Mouse (Mus musculus): ENCODE measurements at regions not wholly inside any gene's neighbourhood (a gene's known extent, or its start where the extent isn't known, plus 50 kb on each side); places are given as distances from the start of the nearest gene placed in this dataset.

- WGBS = 64% methylated on average over 2 of the region's 2 CpGs
- H3K27ac ChIP-seq (replicated peaks) = no peak overlapping the region
- no peaks in the 10 kb centered on the region for H3K9me3 ChIP-seq (ENCODE audit: control insufficient read depth, low read length)
- no peaks in the 10 kb centered on the region for H3K27me3 ChIP-seq (ENCODE audit: control insufficient read depth, insufficient read depth, low read length)
- TF ChIP-seq CTCF (IDR thresholded peaks at IDR 0.05; ENCODE audit: low read depth) (no peak), EP300 (optimal IDR thresholded peaks at IDR 0.05) (no peak)
- no peaks in the 10 kb centered on the region for H3K4me1 ChIP-seq (replicated peaks; ENCODE audit: control insufficient read depth, insufficient read depth)
- H3K4me2 ChIP-seq (replicated peaks; ENCODE audit: low read depth) = no peak overlapping the region
- no peaks in the 10 kb centered on the region for H3K36me3 ChIP-seq (ENCODE audit: control insufficient read depth, insufficient read depth, low read length)
- H3K9ac ChIP-seq (ENCODE audit: low read length) = no peak overlapping the region
- no peak for ATAC-seq (ENCODE audit: low FRiP score, low TSS enrichment)
- no peak overlapping the region for H3K4me3 ChIP-seq (ENCODE audit: low read depth, low read length)
- DNase-seq (ENCODE audit: low spot score) = no peak
Measured at GRCm38 (mm10) chr4:4521757-4522156, 271.4 kb downstream of the Impad1 start.

- no peak overlapping the region for H3K9ac ChIP-seq (ENCODE audit: low read length)
- WGBS = 80% methylated on average over 2 of the region's 2 CpGs
- ATAC-seq (ENCODE audit: low FRiP score, low TSS enrichment) (no peak), DNase-seq (ENCODE audit: low spot score) (no peak)
- no peak overlapping the region for H3K4me3 ChIP-seq (ENCODE audit: low read depth, low read length)
- no peaks in the 10 kb centered on the region for H3K9me3 ChIP-seq (ENCODE audit: control insufficient read depth, low read length)
- no peaks in the 10 kb centered on the region for H3K4me1 ChIP-seq (replicated peaks; ENCODE audit: control insufficient read depth, insufficient read depth)
- H3K27ac ChIP-seq (replicated peaks) = no peak overlapping the region
- TF ChIP-seq CTCF (IDR thresholded peaks at IDR 0.05; ENCODE audit: low read depth) (no peak), EP300 (optimal IDR thresholded peaks at IDR 0.05) (no peak)
- no peaks in the 10 kb centered on the region for H3K36me3 ChIP-seq (ENCODE audit: control insufficient read depth, insufficient read depth, low read length)
- no peaks in the 10 kb centered on the region for H3K27me3 ChIP-seq (ENCODE audit: control insufficient read depth, insufficient read depth, low read length)
- H3K4me2 ChIP-seq (replicated peaks; ENCODE audit: low read depth) = no peak overlapping the region
Measured at GRCm38 (mm10) chr4:4518741-4519140, 274.4 kb downstream of the Impad1 start.

- no peak overlapping the region for H3K4me3 ChIP-seq (ENCODE audit: low read depth, low read length)
- ATAC-seq (ENCODE audit: low FRiP score, low TSS enrichment) (no peak), DNase-seq (ENCODE audit: low spot score) (no peak)
- no peaks in the 10 kb centered on the region for H3K9me3 ChIP-seq (ENCODE audit: control insufficient read depth, low read length)
- no peak overlapping the region for H3K27ac ChIP-seq (replicated peaks)
- H3K27me3 ChIP-seq (ENCODE audit: control insufficient read depth, insufficient read depth, low read length) = no peaks in the 10 kb centered on the region
- no peak overlapping the region for H3K9ac ChIP-seq (ENCODE audit: low read length)
- no peak overlapping the region for H3K4me2 ChIP-seq (replicated peaks; ENCODE audit: low read depth)
- TF ChIP-seq EP300 (optimal IDR thresholded peaks at IDR 0.05) = no peak
- TF ChIP-seq CTCF (IDR thresholded peaks at IDR 0.05; ENCODE audit: low read depth) = no peak
- H3K36me3 ChIP-seq (ENCODE audit: control insufficient read depth, insufficient read depth, low read length) = no peaks in the 10 kb centered on the region
- no peaks in the 10 kb centered on the region for H3K4me1 ChIP-seq (replicated peaks; ENCODE audit: control insufficient read depth, insufficient read depth)
Measured at GRCm38 (mm10) chr4:4513351-4513750, 279.8 kb downstream of the Impad1 start.

GRCm38 (mm10) chr4:4510180-4510920 is 282.8 kb downstream of the Impad1 start:
- TF ChIP-seq CTCF (IDR thresholded peaks at IDR 0.05; ENCODE audit: low read depth) (no peak), EP300 (optimal IDR thresholded peaks at IDR 0.05) (no peak)
- Histone ChIP-seq H3K4me1 (replicated peaks; ENCODE audit: control insufficient read depth, insufficient read depth) (no peaks in the 10 kb centered on the region), H3K36me3 (ENCODE audit: control insufficient read depth, insufficient read depth, low read length) (no peaks in the 10 kb centered on the region), H3K4me2 (replicated peaks; ENCODE audit: low read depth) (no peak overlapping the region), H3K4me3 (ENCODE audit: low read depth, low read length) (no peak overlapping the region), H3K27ac (replicated peaks) (no peak overlapping the region), H3K9me3 (ENCODE audit: control insufficient read depth, low read length) (no peaks in the 10 kb centered on the region), H3K9ac (ENCODE audit: low read length) (no peak overlapping the region), H3K27me3 (ENCODE audit: control insufficient read depth, insufficient read depth, low read length) (no peaks in the 10 kb centered on the region)
- 56% methylated on average over 2 of the region's 2 CpGs for WGBS
- no peak for DNase-seq (ENCODE audit: low spot score)
- no peak for ATAC-seq (ENCODE audit: low FRiP score, low TSS enrichment)

GRCm38 (mm10) chr4:4509296-4509695 is 283.9 kb downstream of the Impad1 start:
- H3K27me3 ChIP-seq (ENCODE audit: control insufficient read depth, insufficient read depth, low read length) = no peaks in the 10 kb centered on the region
- H3K9me3 ChIP-seq (ENCODE audit: control insufficient read depth, low read length) = no peaks in the 10 kb centered on the region
- no peak overlapping the region for H3K9ac ChIP-seq (ENCODE audit: low read length)
- H3K36me3 ChIP-seq (ENCODE audit: control insufficient read depth, insufficient read depth, low read length) = no peaks in the 10 kb centered on the region
- no peak overlapping the region for H3K4me3 ChIP-seq (ENCODE audit: low read depth, low read length)
- no peak overlapping the region for H3K27ac ChIP-seq (replicated peaks)
- no peak for DNase-seq (ENCODE audit: low spot score)
- ATAC-seq (ENCODE audit: low FRiP score, low TSS enrichment) = no peak
- no peak overlapping the region for H3K4me2 ChIP-seq (replicated peaks; ENCODE audit: low read depth)
- TF ChIP-seq CTCF (IDR thresholded peaks at IDR 0.05; ENCODE audit: low read depth) = no peak
- TF ChIP-seq EP300 (optimal IDR thresholded peaks at IDR 0.05) = no peak
- H3K4me1 ChIP-seq (replicated peaks; ENCODE audit: control insufficient read depth, insufficient read depth) = no peaks in the 10 kb centered on the region
- 64% methylated on average over 3 of the region's 3 CpGs for WGBS

GRCm38 (mm10) chr4:4497199-4497598 is 296.0 kb downstream of the Impad1 start:
- 59% methylated on average over 1 of the region's 1 CpGs for WGBS
- H3K4me1 ChIP-seq (replicated peaks; ENCODE audit: control insufficient read depth, insufficient read depth) = no peaks in the 10 kb centered on the region
- no peak for TF ChIP-seq CTCF (IDR thresholded peaks at IDR 0.05; ENCODE audit: low read depth)
- TF ChIP-seq EP300 (optimal IDR thresholded peaks at IDR 0.05) = no peak

More at GRCm38 (mm10) chr4:4497199-4497598, 296.0 kb downstream of the Impad1 start:
- ATAC-seq (ENCODE audit: low FRiP score, low TSS enrichment) (no peak), DNase-seq (ENCODE audit: low spot score) (no peak)
- no peaks in the 10 kb centered on the region for H3K9me3 ChIP-seq (ENCODE audit: control insufficient read depth, low read length)
- H3K27me3 ChIP-seq (ENCODE audit: control insufficient read depth, insufficient read depth, low read length) = no peaks in the 10 kb centered on the region
- no peak overlapping the region for H3K4me3 ChIP-seq (ENCODE audit: low read depth, low read length)
- H3K36me3 ChIP-seq (ENCODE audit: control insufficient read depth, insufficient read depth, low read length) = no peaks in the 10 kb centered on the region
- no peak overlapping the region for H3K9ac ChIP-seq (ENCODE audit: low read length)
- H3K27ac ChIP-seq (replicated peaks) = no peak overlapping the region
- no peak overlapping the region for H3K4me2 ChIP-seq (replicated peaks; ENCODE audit: low read depth)

Data from stomach, postnatal 0 days (tissue).